ENCODE assay signal across 7 mouse cellular contexts in genomic region chr13:34222985-34223384, GRCm38 (mm10).
DNase-seq lines count a peak whose midpoint lies in the region; ATAC-seq and TF ChIP-seq lines count a peak whose summit lies in the region.

No protein-coding gene starts in this region.

- TF ChIP-seq EP300 in stomach, postnatal 0 days (optimal IDR thresholded peaks at IDR 0.05): no peak

- DNase-seq in stomach, postnatal 0 days (ENCODE audit: low spot score): no peak
- peak; percentile 61 to 80 for DNase-seq in cerebellum, postnatal 25 days
- peak; percentile 39 to 76 for DNase-seq in lung, postnatal 4 days
- DNase-seq in urinary bladder, postnatal 14 days (ENCODE audit: low spot score): no peak
- no peak for DNase-seq in c-Kit-positive CD71-positive TER-119-positive erythroid progenitor cells, embryonic 14.5 days (ENCODE audit: low spot score)

- TF ChIP-seq CTCF in stomach, postnatal 0 days (IDR thresholded peaks at IDR 0.05; ENCODE audit: low read depth): no peak

- H3K27me3 ChIP-seq in stomach, embryonic 14.5 days (ENCODE audit: control insufficient read depth, insufficient read depth, low read length): no peaks in the 10 kb centered on the region
- no peaks in the 10 kb centered on the region for H3K27me3 ChIP-seq in stomach, postnatal 0 days (ENCODE audit: control insufficient read depth, insufficient read depth, low read length)
- H3K27me3 ChIP-seq in hindbrain, embryonic 16.5 days (replicated peaks; ENCODE audit: control insufficient read depth, insufficient read depth, low read length): no peaks in the 10 kb centered on the region

- no peak overlapping the region for H3K9ac ChIP-seq in stomach, embryonic 14.5 days (replicated peaks; ENCODE audit: low read depth, low read length)
- H3K9ac ChIP-seq in stomach, postnatal 0 days (ENCODE audit: low read length): no peak overlapping the region
- no peak overlapping the region for H3K9ac ChIP-seq in hindbrain, embryonic 16.5 days (ENCODE audit: low read depth, low read length)

- H3K4me3 ChIP-seq in stomach, embryonic 14.5 days (ENCODE audit: low read depth, low read length): no peak overlapping the region
- H3K4me3 ChIP-seq in stomach, postnatal 0 days (ENCODE audit: low read depth, low read length): no peak overlapping the region
- no peak overlapping the region for H3K4me3 ChIP-seq in hindbrain, embryonic 16.5 days (ENCODE audit: low read length)

- H3K9me3 ChIP-seq in stomach, embryonic 14.5 days (ENCODE audit: control insufficient read depth, low read depth, low read length): no peaks in the 10 kb centered on the region
- no peaks in the 10 kb centered on the region for H3K9me3 ChIP-seq in stomach, postnatal 0 days (ENCODE audit: control insufficient read depth, low read length)
- H3K9me3 ChIP-seq in hindbrain, embryonic 16.5 days (ENCODE audit: control insufficient read depth, low read length): no peaks in the 10 kb centered on the region

- no peak overlapping the region; the same call in 1 of the 2 replicates for H3K27ac ChIP-seq in stomach, embryonic 14.5 days (ENCODE audit: low read length)
- no peak overlapping the region for H3K27ac ChIP-seq in stomach, postnatal 0 days (replicated peaks)
- H3K27ac ChIP-seq in hindbrain, embryonic 16.5 days (ENCODE audit: low read depth, low read length): peak overlapping the region; percentile 71

- 0 out of 2 replicates have a peak, but pooled peaks have one; percentile 25 for ATAC-seq in stomach, embryonic 14.5 days (ENCODE audit: insufficient number of reproducible peaks, insufficient read depth, low FRiP score, low read depth)
- ATAC-seq in stomach, postnatal 0 days (ENCODE audit: low FRiP score, low TSS enrichment): no peak
- 0 out of 2 replicates have a peak, but pooled peaks have one; percentile 48 for ATAC-seq in hindbrain, embryonic 16.5 days

- WGBS in stomach, embryonic 14.5 days: 28% methylated on average over 7 of the region's 7 CpGs
- WGBS in stomach, postnatal 0 days: 18% methylated on average over 7 of the region's 7 CpGs
- 32% methylated on average over 7 of the region's 7 CpGs for WGBS in hindbrain, embryonic 16.5 days

- H3K4me1 ChIP-seq in stomach, embryonic 14.5 days (ENCODE audit: control insufficient read depth, insufficient read depth, low read length): no peaks in the 10 kb centered on the region
- 0 out of 2 replicates have a peak, but pooled peaks cover 3% of the 10 kb centered on the region for H3K4me1 ChIP-seq in stomach, postnatal 0 days (replicated peaks; ENCODE audit: control insufficient read depth, insufficient read depth)
- peaks cover 15% of the 10 kb centered on the region for H3K4me1 ChIP-seq in hindbrain, embryonic 16.5 days (ENCODE audit: control insufficient read depth, insufficient read depth, low read depth, low read length)

- H3K36me3 ChIP-seq in stomach, embryonic 14.5 days (ENCODE audit: control insufficient read depth, insufficient read depth, low read length): no peaks in the 10 kb centered on the region
- H3K36me3 ChIP-seq in stomach, postnatal 0 days (ENCODE audit: control insufficient read depth, insufficient read depth, low read length): no peaks in the 10 kb centered on the region
- peaks cover 8% of the 10 kb centered on the region for H3K36me3 ChIP-seq in hindbrain, embryonic 16.5 days (ENCODE audit: control insufficient read depth, insufficient read depth, low read length)

- no peak overlapping the region for H3K4me2 ChIP-seq in stomach, embryonic 14.5 days (replicated peaks; ENCODE audit: low read depth, low read length)
- no peak overlapping the region for H3K4me2 ChIP-seq in stomach, postnatal 0 days (replicated peaks; ENCODE audit: low read depth)
- H3K4me2 ChIP-seq in hindbrain, embryonic 16.5 days (ENCODE audit: low read length): no peak overlapping the region; the same call in 1 of the 2 replicates

Comparison
In these comparisons a context has a peak if more than half of its experiments do, and no peak if none do; other contexts are left out.
1. DNase-seq: peak in cerebellum, postnatal 25 days (2 of 2) and lung, postnatal 4 days (2 of 2); none in stomach, postnatal 0 days (single experiment), urinary bladder, postnatal 14 days (single experiment) and c-Kit-positive CD71-positive TER-119-positive erythroid progenitor cells, embryonic 14.5 days (single experiment).